Mouse (Mus musculus): ENCODE measurements at regions not wholly inside any gene's neighbourhood (a gene's known extent, or its start where the extent isn't known, plus 50 kb on each side); places are given as distances from the start of the nearest gene placed in this dataset.

GRCm38 (mm10) chr17:7619641-7620040 is 207.5 kb downstream of the Fndc1 start:
- no peak for DNase-seq (ENCODE audit: low spot score)

GRCm38 (mm10) chr17:7608046-7608445 is 219.1 kb downstream of the Fndc1 start:
- no peaks in the 10 kb centered on the region for H3K4me1 ChIP-seq
- H3K4me3 ChIP-seq = no peak overlapping the region
- H3K27me3 ChIP-seq (ENCODE audit: insufficient read depth, poor library complexity, severe bottlenecking) = no peaks in the 10 kb centered on the region
- no peaks in the 10 kb centered on the region for H3K36me3 ChIP-seq
- H3K27ac ChIP-seq = no peak overlapping the region
- no peaks in the 10 kb centered on the region for H3K9me3 ChIP-seq
- WGBS = 74% methylated on average over 11 of the region's 11 CpGs
- DNase-seq (ENCODE audit: low spot score) = no peak

More at GRCm38 (mm10) chr17:7619641-7620040, 207.5 kb downstream of the Fndc1 start:
- H3K4me3 ChIP-seq = no peak overlapping the region
- H3K9me3 ChIP-seq = no peaks in the 10 kb centered on the region
- no peaks in the 10 kb centered on the region for H3K36me3 ChIP-seq
- no peaks in the 10 kb centered on the region for H3K4me1 ChIP-seq
- no peak overlapping the region for H3K27ac ChIP-seq
- no peaks in the 10 kb centered on the region for H3K27me3 ChIP-seq (ENCODE audit: insufficient read depth, poor library complexity, severe bottlenecking)
- 67% methylated on average over 5 of the region's 5 CpGs for WGBS

- Histone ChIP-seq H3K36me3 (no peaks in the 10 kb centered on the region), H3K27ac (no peak overlapping the region), H3K4me1 (no peaks in the 10 kb centered on the region), H3K9me3 (no peaks in the 10 kb centered on the region), H3K4me3 (no peak overlapping the region), H3K27me3 (ENCODE audit: insufficient read depth, poor library complexity, severe bottlenecking) (no peaks in the 10 kb centered on the region)
- 74% methylated on average over 4 of the region's 4 CpGs for WGBS
- DNase-seq (ENCODE audit: low spot score) = no peak
These were observed 219.7 kb downstream of the Fndc1 start for GRCm38 (mm10) chr17:7607431-7607830.

GRCm38 (mm10) chr17:7604813-7605504 is 219.7 kb upstream of the Unc93a2 start:
- no peak overlapping the region for H3K27ac ChIP-seq
- WGBS = 70% methylated on average over 5 of the region's 5 CpGs
- DNase-seq (ENCODE audit: low spot score) = peak; percentile 47

GRCm38 (mm10) chr17:7604096-7604495 is 218.8 kb upstream of the Unc93a2 start:
- Histone ChIP-seq H3K9me3 (no peaks in the 10 kb centered on the region), H3K27me3 (ENCODE audit: insufficient read depth, poor library complexity, severe bottlenecking) (no peaks in the 10 kb centered on the region), H3K4me1 (no peaks in the 10 kb centered on the region), H3K4me3 (no peak overlapping the region), H3K36me3 (no peaks in the 10 kb centered on the region), H3K27ac (no peak overlapping the region)
- 71% methylated on average over 3 of the region's 3 CpGs for WGBS
- DNase-seq (ENCODE audit: low spot score) = peak; percentile 67

More at GRCm38 (mm10) chr17:7604813-7605504, 219.7 kb upstream of the Unc93a2 start:
- no peak overlapping the region for H3K4me3 ChIP-seq
- no peaks in the 10 kb centered on the region for H3K4me1 ChIP-seq
- no peaks in the 10 kb centered on the region for H3K27me3 ChIP-seq (ENCODE audit: insufficient read depth, poor library complexity, severe bottlenecking)
- H3K36me3 ChIP-seq = no peaks in the 10 kb centered on the region
- H3K9me3 ChIP-seq = no peaks in the 10 kb centered on the region

- no peaks in the 10 kb centered on the region for H3K9me3 ChIP-seq
- 71% methylated on average over 2 of the region's 2 CpGs for WGBS
- no peak overlapping the region for H3K4me3 ChIP-seq
- no peaks in the 10 kb centered on the region for H3K36me3 ChIP-seq
- H3K27ac ChIP-seq = no peak overlapping the region
- DNase-seq (ENCODE audit: low spot score) = no peak
- H3K4me1 ChIP-seq = no peaks in the 10 kb centered on the region
- H3K27me3 ChIP-seq (ENCODE audit: insufficient read depth, poor library complexity, severe bottlenecking) = no peaks in the 10 kb centered on the region
These were observed 215.3 kb upstream of the Unc93a2 start for GRCm38 (mm10) chr17:7600555-7600954.

- 46% methylated on average over 2 of the region's 2 CpGs for WGBS
- Histone ChIP-seq H3K27me3 (ENCODE audit: insufficient read depth, poor library complexity, severe bottlenecking) (no peaks in the 10 kb centered on the region), H3K9me3 (no peaks in the 10 kb centered on the region), H3K36me3 (no peaks in the 10 kb centered on the region), H3K27ac (no peak overlapping the region), H3K4me1 (no peaks in the 10 kb centered on the region), H3K4me3 (no peak overlapping the region)
- DNase-seq (ENCODE audit: low spot score) = no peak
These were observed 212.2 kb upstream of the Unc93a2 start for GRCm38 (mm10) chr17:7597481-7597880.

- WGBS = 59% methylated on average over 3 of the region's 3 CpGs
- H3K27ac ChIP-seq = no peak overlapping the region
- no peak overlapping the region for H3K4me3 ChIP-seq
- no peaks in the 10 kb centered on the region for H3K27me3 ChIP-seq (ENCODE audit: insufficient read depth, poor library complexity, severe bottlenecking)
- H3K36me3 ChIP-seq = no peaks in the 10 kb centered on the region
- no peaks in the 10 kb centered on the region for H3K9me3 ChIP-seq
- no peak for DNase-seq (ENCODE audit: low spot score)
- no peaks in the 10 kb centered on the region for H3K4me1 ChIP-seq
These were observed 209.5 kb upstream of the Unc93a2 start for GRCm38 (mm10) chr17:7594801-7595200.

GRCm38 (mm10) chr17:7592491-7592890 is 207.2 kb upstream of the Unc93a2 start:
- Histone ChIP-seq H3K4me1 (no peaks in the 10 kb centered on the region), H3K9me3 (no peaks in the 10 kb centered on the region), H3K27ac (no peak overlapping the region), H3K27me3 (ENCODE audit: insufficient read depth, poor library complexity, severe bottlenecking) (no peaks in the 10 kb centered on the region), H3K4me3 (no peak overlapping the region), H3K36me3 (no peaks in the 10 kb centered on the region)
- WGBS = 74% methylated on average over 4 of the region's 4 CpGs
- peak; percentile 61 for DNase-seq (ENCODE audit: low spot score)

GRCm38 (mm10) chr17:7582866-7583398 is 197.7 kb upstream of the Unc93a2 start:
- WGBS = 63% methylated on average over 4 of the region's 4 CpGs
- no peaks in the 10 kb centered on the region for H3K4me1 ChIP-seq
- DNase-seq (ENCODE audit: low spot score) = no peak
- no peak overlapping the region for H3K27ac ChIP-seq
- H3K36me3 ChIP-seq = no peaks in the 10 kb centered on the region
- H3K27me3 ChIP-seq (ENCODE audit: insufficient read depth, poor library complexity, severe bottlenecking) = no peaks in the 10 kb centered on the region
- H3K9me3 ChIP-seq = no peaks in the 10 kb centered on the region
- H3K4me3 ChIP-seq = no peak overlapping the region

- WGBS = 88% methylated on average over 4 of the region's 4 CpGs
- DNase-seq (ENCODE audit: low spot score) = no peak
- Histone ChIP-seq H3K36me3 (no peaks in the 10 kb centered on the region), H3K27ac (no peak overlapping the region), H3K4me3 (no peak overlapping the region), H3K4me1 (no peaks in the 10 kb centered on the region), H3K27me3 (ENCODE audit: insufficient read depth, poor library complexity, severe bottlenecking) (no peaks in the 10 kb centered on the region), H3K9me3 (no peaks in the 10 kb centered on the region)
These were observed 193.8 kb upstream of the Unc93a2 start for GRCm38 (mm10) chr17:7579031-7579430.

- no peak overlapping the region for H3K27ac ChIP-seq
- DNase-seq (ENCODE audit: low spot score) = no peak
- 81% methylated on average over 8 of the region's 8 CpGs for WGBS
These were observed 192.7 kb upstream of the Unc93a2 start for GRCm38 (mm10) chr17:7578003-7578402.

GRCm38 (mm10) chr17:7577227-7577626 is 192.0 kb upstream of the Unc93a2 start:
- Histone ChIP-seq H3K27ac (no peak overlapping the region), H3K9me3 (no peaks in the 10 kb centered on the region), H3K27me3 (ENCODE audit: insufficient read depth, poor library complexity, severe bottlenecking) (no peaks in the 10 kb centered on the region), H3K4me1 (no peaks in the 10 kb centered on the region), H3K4me3 (no peak overlapping the region), H3K36me3 (no peaks in the 10 kb centered on the region)
- DNase-seq (ENCODE audit: low spot score) = no peak
- 72% methylated on average over 4 of the region's 4 CpGs for WGBS

More at GRCm38 (mm10) chr17:7578003-7578402, 192.7 kb upstream of the Unc93a2 start:
- H3K36me3 ChIP-seq = no peaks in the 10 kb centered on the region
- no peaks in the 10 kb centered on the region for H3K4me1 ChIP-seq
- no peaks in the 10 kb centered on the region for H3K9me3 ChIP-seq
- no peaks in the 10 kb centered on the region for H3K27me3 ChIP-seq (ENCODE audit: insufficient read depth, poor library complexity, severe bottlenecking)
- no peak overlapping the region for H3K4me3 ChIP-seq

GRCm38 (mm10) chr17:7571481-7571880 is 186.2 kb upstream of the Unc93a2 start:
- 86% methylated on average over 3 of the region's 3 CpGs for WGBS
- H3K4me3 ChIP-seq = no peak overlapping the region
- H3K9me3 ChIP-seq = no peaks in the 10 kb centered on the region
- no peaks in the 10 kb centered on the region for H3K4me1 ChIP-seq
- DNase-seq (ENCODE audit: low spot score) = no peak
- no peaks in the 10 kb centered on the region for H3K36me3 ChIP-seq
- no peak overlapping the region for H3K27ac ChIP-seq
- H3K27me3 ChIP-seq (ENCODE audit: insufficient read depth, poor library complexity, severe bottlenecking) = no peaks in the 10 kb centered on the region
